In the genomic region with DNA sequence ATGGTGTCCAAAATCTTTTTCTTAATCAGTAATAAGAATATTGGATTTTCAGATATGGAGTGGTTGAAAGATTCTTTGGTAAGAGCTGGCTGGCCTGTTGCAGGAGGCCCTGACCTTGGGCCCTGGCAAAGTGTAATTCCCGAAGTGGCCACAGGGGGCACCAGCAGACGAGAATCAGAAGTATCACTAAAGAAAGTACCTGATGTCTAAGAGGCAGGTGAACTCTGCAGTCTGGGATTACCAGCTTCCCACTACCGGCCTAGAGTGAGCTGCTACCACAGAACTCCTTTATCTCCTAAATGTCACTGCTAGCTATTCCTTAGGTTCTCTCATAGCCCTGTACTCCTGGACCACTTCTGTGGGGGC, we compare ENCODE assay signal across 9 mouse cellular contexts. TPM values are rescaled to one million over a fixed set of nuclear protein-coding genes. Genes with fewer than 3 reads are reported as not detected.
DNase-seq lines count a peak whose midpoint lies in the region; ATAC-seq and TF ChIP-seq lines count a peak whose summit lies in the region.
"Had no signal": no experiment of that assay in that cellular context is flagged by ENCODE, and none has a peak within 500 bp of the region (broad histone marks: within the 10 kb centered on the region; RNA-seq: fewer than 3 reads in every experiment).

No protein-coding gene starts in this region.

- H3K27me3 ChIP-seq in forebrain, embryonic 10.5 days (ENCODE audit: poor library complexity, severe bottlenecking): no peaks in the 10 kb centered on the region
- no peaks in the 10 kb centered on the region for H3K27me3 ChIP-seq in forebrain, embryonic 13.5 days
- peaks cover 9% of the 10 kb centered on the region for H3K27me3 ChIP-seq in CH12.LX (replicated peaks)
- H3K27me3 ChIP-seq: Patski had no signal

- dilution Hi-C loops in CH12.LX (cut with MboI; ENCODE audit: extremely low pct_ligation_motif_present, extremely low pct_unique_long_range_greater_than_20kb, low sequenced_read_pairs): no loop called here

- H3K79me2 ChIP-seq in CH12.LX (replicated peaks; ENCODE audit: control insufficient read depth, extremely low read depth, insufficient read depth, poor library complexity, severe bottlenecking): peaks cover 29% of the 10 kb centered on the region

- no peak for ATAC-seq in forebrain, embryonic 13.5 days
- ATAC-seq: Patski had no signal

- H3K9ac ChIP-seq in forebrain, embryonic 13.5 days: no peak overlapping the region
- H3K9ac ChIP-seq in CH12.LX (ENCODE audit: insufficient read depth, low read depth): no peak overlapping the region

- peak; percentile 70 for TF ChIP-seq RAD21 in CH12.LX (IDR thresholded peaks at IDR 0.05; ENCODE audit: low read depth, low read length)

- no peak overlapping the region; the same call in 1 of the 2 replicates for H3K4me3 ChIP-seq in forebrain, embryonic 10.5 days
- no peak overlapping the region for H3K4me3 ChIP-seq in forebrain, embryonic 13.5 days
- H3K4me3 ChIP-seq in CH12.LX (replicated peaks in 1 of 3; ENCODE audit: low read depth in 2 of 3, low read length in 2 of 3, poor library complexity in 1 of 3): no peak overlapping the region
- no peak overlapping the region for H3K4me3 ChIP-seq in layer of hippocampus, adult 2 months

- intact Hi-C loops in gastrocnemius, postnatal 14 days (cut with DNase I; ENCODE audit: low total_unique reads): no loop called here

- H3K36me3 ChIP-seq in forebrain, embryonic 10.5 days (replicated peaks): peaks cover 33% of the 10 kb centered on the region
- peaks cover 26% of the 10 kb centered on the region for H3K36me3 ChIP-seq in forebrain, embryonic 13.5 days (ENCODE audit: poor library complexity, severe bottlenecking)
- H3K36me3 ChIP-seq in CH12.LX (replicated peaks in 1 of 2; ENCODE audit: control insufficient read depth in 1 of 2, insufficient read depth in 1 of 2, low read length in 1 of 2): peaks cover 23 to 37% of the 10 kb centered on the region in 2 experiments

- H3K4me2 ChIP-seq in forebrain, embryonic 13.5 days: no peak overlapping the region
- H3K4me2 ChIP-seq in CH12.LX (ENCODE audit: insufficient read depth, low read depth, poor library complexity, severe bottlenecking): no peak overlapping the region

- peaks cover 67% of the 10 kb centered on the region for H3K4me1 ChIP-seq in forebrain, embryonic 10.5 days
- peaks cover 54% of the 10 kb centered on the region for H3K4me1 ChIP-seq in forebrain, embryonic 13.5 days
- peaks cover 22 to 74% of the 10 kb centered on the region in 2 experiments for H3K4me1 ChIP-seq in CH12.LX (ENCODE audit: control insufficient read depth in 1 of 2, insufficient read depth in 2 of 2)

- H3K27ac ChIP-seq in forebrain, embryonic 10.5 days: no peak overlapping the region
- H3K27ac ChIP-seq in forebrain, embryonic 13.5 days: no peak overlapping the region
- H3K27ac ChIP-seq in CH12.LX (ENCODE audit: insufficient read depth, low read depth): no peak overlapping the region
- H3K27ac ChIP-seq in layer of hippocampus, adult 2 months: peak overlapping the region; percentile 100; the same call in 1 of the 2 replicates

- H3K9me3 ChIP-seq in forebrain, embryonic 10.5 days: no peaks in the 10 kb centered on the region
- no peaks in the 10 kb centered on the region for H3K9me3 ChIP-seq in forebrain, embryonic 13.5 days (replicated peaks)
- H3K9me3 ChIP-seq in CH12.LX (replicated peaks; ENCODE audit: low read length): no peaks in the 10 kb centered on the region

- peak; percentile 84 for DNase-seq in forebrain, embryonic 10.5 days (ENCODE audit: extremely low spot score, low spot score)
- DNase-seq in CH12.LX (ENCODE audit: extremely low read depth): peak; percentile 82
- peak; percentile 78 for DNase-seq in c-Kit-positive CD71-positive TER-119-negative erythroid progenitor cells, embryonic 14.5 days (ENCODE audit: low read depth)
- peak; percentile 85 for DNase-seq in gastrocnemius, postnatal 14 days
- DNase-seq in layer of hippocampus, adult 2 months (ENCODE audit: low spot score in 2 of 2): peak in 1 of 2 experiments; percentile 86
- peak; percentile 80 for DNase-seq in mesoderm, embryonic 11.5 days (ENCODE audit: low read depth, low spot score)
- DNase-seq in testis, postnatal 10 days (ENCODE audit: low spot score): peak; percentile 94

- peak; percentile 86 to 99 for TF ChIP-seq CTCF in CH12.LX (conservative IDR thresholded peaks at IDR 0.05 in 1 of 2, IDR thresholded peaks at IDR 0.05 in 1 of 2; ENCODE audit: low read depth in 2 of 2, low read length in 2 of 2)
- peak; percentile 96 for TF ChIP-seq CTCF in layer of hippocampus, adult 2 months (conservative IDR thresholded peaks at IDR 0.05)

- 3% methylated on average over 3 of the region's 3 CpGs for WGBS in forebrain, embryonic 10.5 days
- 2% methylated on average over 3 of the region's 3 CpGs for WGBS in forebrain, embryonic 13.5 days

- no peak for TF ChIP-seq POLR2A in CH12.LX (IDR thresholded peaks at IDR 0.05; ENCODE audit: low read depth, low read length)

- in situ Hi-C loops in CH12.LX (cut with MboI; ENCODE audit: low pct_ligation_motif_present, low pct_unique_long_range_greater_than_20kb, low sequenced_read_pairs): loop anchor here (25.0 kb wide), 1 partner anchor 920 kb away; a partner anchor contains a TSS

- TF ChIP-seq EP300 in CH12.LX (IDR thresholded peaks at IDR 0.05; ENCODE audit: low read length): no peak

TF ChIP-seq in CH12.LX, 34 proteins besides CTCF, POLR2A, EP300 and RAD21:
- no peak for TF ChIP-seq JUN (IDR thresholded peaks at IDR 0.05; ENCODE audit: insufficient read depth, low read depth, low read length)
- peak; percentile 35; the same call in 1 of the 2 replicates for TF ChIP-seq MXI1 (IDR thresholded peaks at IDR 0.05; ENCODE audit: low read depth, low read length)
- no peak for TF ChIP-seq MAFK (IDR thresholded peaks at IDR 0.05; ENCODE audit: insufficient replicate concordance, low read length)
- TF ChIP-seq MEF2A (IDR thresholded peaks at IDR 0.05; ENCODE audit: borderline replicate concordance, low read depth, low read length): 0 out of 2 replicates have a peak, but pooled peaks have one; percentile 16
- TF ChIP-seq SMC3 (IDR thresholded peaks at IDR 0.05; ENCODE audit: low read depth, low read length): peak; percentile 52
- TF ChIP-seq IRF4 (IDR thresholded peaks at IDR 0.05; ENCODE audit: low read depth, low read length): peak; percentile 35; the same call in 1 of the 2 replicates

RNA-seq across cellular contexts. Expression of a gene that starts 2.6 kb away (rescaled TPM):
- polyA plus RNA-seq in forebrain, embryonic 10.5 days (2016; fragmentation: Nextera tagmentation; extraction: Ambion mirVana): 7.3 and 9.0 TPM in 2 replicates
- 6.0 and 6.4 TPM in 2 replicates for polyA plus RNA-seq in forebrain, embryonic 13.5 days (2015; fragmentation: Nextera tagmentation; extraction: Ambion mirVana)
- total RNA-seq in CH12.LX (2012; rRNA removed) (11.5 and 11.8 TPM in 2 replicates), CH12.LX (2014; rRNA removed) (2.8 and 3.2 TPM in 2 replicates)
- polyA plus RNA-seq in CH12.LX (2012; ENCODE audit: insufficient read length, low read depth): 37.9 and 38.3 TPM in 2 replicates
- 10 to 100 TPM; 22.1 to 77.5 TPM for total RNA-seq in gastrocnemius, postnatal 14 days (2021)
- 10 to 100 TPM; 83.4 to 95.2 TPM for total RNA-seq in layer of hippocampus, adult 2 months (2021)

RNA-seq across cellular contexts. Expression of a gene that starts 4.1 kb away (rescaled TPM):
- polyA plus RNA-seq in forebrain, embryonic 10.5 days (2016; fragmentation: Nextera tagmentation; extraction: Ambion mirVana): 51.3 and 57.6 TPM in 2 replicates
- polyA plus RNA-seq in forebrain, embryonic 13.5 days (2015; fragmentation: Nextera tagmentation; extraction: Ambion mirVana): 110 and 124 TPM in 2 replicates
- total RNA-seq in CH12.LX (2012; rRNA removed): 8.0 and 8.2 TPM in 2 replicates
- 1.3 and 1.4 TPM in 2 replicates for total RNA-seq in CH12.LX (2014; rRNA removed)
- 26.0 and 26.7 TPM in 2 replicates for polyA plus RNA-seq in CH12.LX (2012; ENCODE audit: insufficient read length, low read depth)
- total RNA-seq in gastrocnemius, postnatal 14 days (2021): 10 to 100 TPM; 37.9 to 39.7 TPM
- total RNA-seq in layer of hippocampus, adult 2 months (2021): 1,000 to 10,000 TPM in 1 of 2 experiments, 100 to 1,000 TPM in 1; 988 to 1,016 TPM

RNA-seq across cellular contexts. Expression of a gene that starts 21.8 kb away (rescaled TPM):
- 60.8 and 61.0 TPM in 2 replicates for polyA plus RNA-seq in forebrain, embryonic 10.5 days (2016; fragmentation: Nextera tagmentation; extraction: Ambion mirVana)
- polyA plus RNA-seq in forebrain, embryonic 13.5 days (2015; fragmentation: Nextera tagmentation; extraction: Ambion mirVana): 55.1 and 57.2 TPM in 2 replicates
- 24.4 and 30.1 TPM in 2 replicates for total RNA-seq in CH12.LX (2012; rRNA removed)
- total RNA-seq in CH12.LX (2014; rRNA removed): 20.3 and 31.3 TPM in 2 replicates
- 13.4 and 22.6 TPM in 2 replicates for polyA plus RNA-seq in CH12.LX (2012; ENCODE audit: insufficient read length, low read depth)
- total RNA-seq in gastrocnemius, postnatal 14 days (2021): 1 to 10 TPM; 2.9 to 4.7 TPM
- 10 to 100 TPM; 20.3 to 21.6 TPM for total RNA-seq in layer of hippocampus, adult 2 months (2021)

RNA-seq across cellular contexts. Expression of a gene that starts 27.8 kb away (rescaled TPM):
- 0.16 and 0.17 TPM in 2 replicates for polyA plus RNA-seq in forebrain, embryonic 10.5 days (2016; fragmentation: Nextera tagmentation; extraction: Ambion mirVana)
- 0.12 and 0.21 TPM in 2 replicates for polyA plus RNA-seq in forebrain, embryonic 13.5 days (2015; fragmentation: Nextera tagmentation; extraction: Ambion mirVana)
- total RNA-seq in CH12.LX (2012; rRNA removed): 0.04 TPM in 1 of 2 replicates, not detected in the other
- not detected in 2 replicates for total RNA-seq in CH12.LX (2014; rRNA removed)
- not detected in 2 replicates for polyA plus RNA-seq in CH12.LX (2012; ENCODE audit: insufficient read length, low read depth)
- total RNA-seq in gastrocnemius, postnatal 14 days (2021): under 1 TPM in 1 of 2 experiments, not detected in 1; 0.10 TPM
- 1 to 10 TPM in 1 of 2 experiments, under 1 TPM in 1; 0.79 to 1.0 TPM for total RNA-seq in layer of hippocampus, adult 2 months (2021)

RNA-seq across cellular contexts. Expression of a gene that starts 30.0 kb away (rescaled TPM):
- polyA plus RNA-seq in forebrain, embryonic 10.5 days (2016; fragmentation: Nextera tagmentation; extraction: Ambion mirVana): 0.11 and 0.16 TPM in 2 replicates
- polyA plus RNA-seq in forebrain, embryonic 13.5 days (2015; fragmentation: Nextera tagmentation; extraction: Ambion mirVana): 0.21 and 0.34 TPM in 2 replicates
- not detected in 2 replicates for total RNA-seq in CH12.LX (2012; rRNA removed)
- total RNA-seq in CH12.LX (2014; rRNA removed): not detected in 2 replicates
- polyA plus RNA-seq in CH12.LX (2012; ENCODE audit: insufficient read length, low read depth): not detected in 2 replicates
- total RNA-seq in gastrocnemius, postnatal 14 days (2021): under 1 TPM in 1 of 2 experiments, not detected in 1; 0.18 TPM
- total RNA-seq in layer of hippocampus, adult 2 months (2021): 1 to 10 TPM; 1.4 to 1.5 TPM

Comparison
In these comparisons a context has a peak if more than half of its experiments do, and no peak if none do; other contexts are left out.
1. RNA of a gene that starts 4.1 kb away (total RNA-seq): 988 to 1,016 TPM in layer of hippocampus, adult 2 months; 37.9 to 39.7 TPM in gastrocnemius, postnatal 14 days and 1.3 to 8.2 TPM in CH12.LX; every median in the first group is over 10 times any median in the second.